Mouse (Mus musculus) lung, adult 2 months (tissue): ENCODE results near the gene Farp1. TPM values are rescaled to one million over a fixed set of nuclear protein-coding genes. Genes with fewer than 3 reads are reported as not detected.

Experiments used
- DNase-seq: peaks from one replicate; pipeline ENCODE4 v3.0.0; 2022
- H3K4me1 ChIP-seq: fragments of 200-500 bp; 2 replicates; pipeline ENCODE4 v1.6.1; 2011; ENCODE audit warnings: low read length; ENCODE audit not compliant: control insufficient read depth, insufficient read depth
- H3K4me3 ChIP-seq: fragments of 200-500 bp; replicated peaks from 2 replicates; pipeline ENCODE3; 2011; ENCODE audit warnings: low read depth, mild to moderate bottlenecking, control low read depth, low read length; ENCODE audit errors: extremely low read depth
- CTCF ChIP-seq: fragments of 200-500 bp; IDR thresholded peaks from 2 replicates; pipeline ENCODE4 v1.5.1; 2011; ENCODE audit warnings: mild to moderate bottlenecking, low read length, control low read depth; ENCODE audit not compliant: insufficient read depth
- POLR2A ChIP-seq: fragments of 200-500 bp; IDR thresholded peaks from 2 replicates; pipeline ENCODE4 v1.6.1; 2011; ENCODE audit warnings: low read depth, mild to moderate bottlenecking, control low read depth, low read length, borderline replicate concordance; ENCODE audit errors: extremely low read depth
- WGBS: fragments of 180-500 bp; shearing (Covaris S2); methylation state at CpG from one replicate; pipeline ENCODE4 v1.1.7; 2018; 5-methylcytosine and 5-hydroxymethylcytosine counted together
- polyA plus RNA-seq: library from polyadenylated mRNA; depleted of rRNA; stranded (reverse); fragments of >200 nt; gene quantifications from 2 replicates; pipeline ENCODE4 v1.2.3, GENCODE M21; 2012; rRNA removed

Farp1 gene
- polyA plus RNA-seq = 37.2 and 42.3 TPM in 2 replicates

DNA sequence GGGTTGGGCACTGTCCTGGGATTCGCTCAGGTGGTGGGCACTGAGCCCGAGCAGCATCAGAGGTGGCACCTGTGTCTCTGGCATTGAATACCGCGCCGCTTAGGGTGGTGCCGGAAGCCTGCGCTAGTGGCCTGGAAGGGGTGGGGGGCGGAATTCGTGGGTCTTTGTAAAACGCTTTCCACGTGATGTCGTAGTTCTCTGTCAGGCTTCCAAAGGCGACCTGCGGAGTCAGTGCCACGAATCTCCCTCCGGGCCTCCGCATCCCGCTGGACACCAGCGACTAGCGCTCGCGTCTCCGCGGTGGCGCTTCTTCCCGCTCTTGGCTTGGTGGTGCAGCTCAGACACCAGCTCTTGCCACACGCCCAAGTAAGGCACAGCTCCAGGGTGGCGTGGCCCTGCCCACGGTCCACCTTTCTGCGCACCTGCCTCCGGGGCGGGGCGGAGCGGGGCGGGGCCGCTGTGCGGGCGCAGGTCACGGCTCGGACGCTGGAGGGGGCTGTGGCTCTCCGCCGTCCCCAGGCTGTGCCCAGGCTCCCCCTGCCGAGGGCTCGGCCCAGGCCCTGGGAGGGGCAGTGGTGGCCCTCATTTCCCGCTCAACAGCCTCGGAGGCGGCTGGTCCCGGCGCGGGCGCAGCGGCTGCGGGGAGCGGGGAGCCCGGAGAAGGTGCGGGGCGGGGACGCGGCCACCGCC lies at the start of gene Farp1:
Farp1 (plus strand) TSS at position 228 of the 690 bp plus-strand sequence.
- peaks cover 5% of the 10 kb centered on the region for H3K4me1 ChIP-seq
- peak; percentile 90 for DNase-seq
- H3K4me3 ChIP-seq = peak within 1 kb of the TSS; percentile 86
- TF ChIP-seq CTCF (peak; percentile 45; the same call in 1 of the 2 replicates), POLR2A (peak; percentile 60; the same call in 1 of the 2 replicates)
- 2% methylated on average over 61 of the region's 61 CpGs for WGBS

DNA sequence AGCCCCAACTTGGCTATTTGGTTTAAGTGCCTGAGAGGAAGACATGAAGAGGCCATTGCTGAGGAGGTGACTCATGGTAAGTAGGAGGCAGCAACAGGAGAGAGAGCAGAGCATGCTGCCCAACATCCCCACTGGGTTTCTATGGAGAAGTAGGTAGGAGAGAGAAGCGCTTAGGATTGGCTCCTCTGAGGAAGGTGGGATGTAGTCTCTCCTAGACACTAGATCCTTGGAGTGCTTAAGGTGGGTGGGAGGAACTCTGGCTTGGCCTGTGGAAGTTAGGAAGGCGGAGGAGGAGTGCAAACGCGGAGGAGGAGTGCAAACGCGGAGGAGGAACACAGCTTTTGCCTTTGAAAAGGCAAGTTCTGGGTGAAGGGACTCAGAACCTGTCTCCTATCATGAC lies 45.9 kb upstream of the Farp1 start:
- Histone ChIP-seq H3K4me1 (no peaks in the 10 kb centered on the region), H3K4me3 (no peak overlapping the region)
- 71% methylated on average over 6 of the region's 6 CpGs for WGBS
- TF ChIP-seq CTCF = no peak
- no peak for TF ChIP-seq POLR2A
- no peak for DNase-seq

DNA sequence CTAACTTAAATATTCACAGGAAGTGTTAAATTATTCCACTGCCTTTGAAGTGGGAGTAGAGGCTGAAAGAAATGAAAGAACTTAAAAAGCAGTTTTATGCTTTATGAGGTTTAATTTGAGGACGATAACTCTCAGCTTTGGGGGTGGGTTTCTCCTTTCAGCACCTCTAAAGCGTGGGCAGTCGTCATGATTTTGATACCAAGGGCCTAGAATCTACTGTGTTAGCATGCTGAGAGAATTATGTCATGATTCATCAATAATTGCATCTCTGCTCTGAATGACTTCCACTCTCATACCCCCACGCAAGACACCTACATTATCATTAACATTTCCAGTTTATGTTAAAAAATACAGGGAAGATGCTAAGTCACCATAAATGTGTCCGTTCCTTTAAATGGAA lies 37.3 kb upstream of the Farp1 start:
- WGBS = 85% methylated on average over 5 of the region's 5 CpGs
- H3K4me1 ChIP-seq = no peaks in the 10 kb centered on the region
- DNase-seq = no peak
- H3K4me3 ChIP-seq = no peak overlapping the region
- TF ChIP-seq POLR2A (no peak), CTCF (no peak)

DNA sequence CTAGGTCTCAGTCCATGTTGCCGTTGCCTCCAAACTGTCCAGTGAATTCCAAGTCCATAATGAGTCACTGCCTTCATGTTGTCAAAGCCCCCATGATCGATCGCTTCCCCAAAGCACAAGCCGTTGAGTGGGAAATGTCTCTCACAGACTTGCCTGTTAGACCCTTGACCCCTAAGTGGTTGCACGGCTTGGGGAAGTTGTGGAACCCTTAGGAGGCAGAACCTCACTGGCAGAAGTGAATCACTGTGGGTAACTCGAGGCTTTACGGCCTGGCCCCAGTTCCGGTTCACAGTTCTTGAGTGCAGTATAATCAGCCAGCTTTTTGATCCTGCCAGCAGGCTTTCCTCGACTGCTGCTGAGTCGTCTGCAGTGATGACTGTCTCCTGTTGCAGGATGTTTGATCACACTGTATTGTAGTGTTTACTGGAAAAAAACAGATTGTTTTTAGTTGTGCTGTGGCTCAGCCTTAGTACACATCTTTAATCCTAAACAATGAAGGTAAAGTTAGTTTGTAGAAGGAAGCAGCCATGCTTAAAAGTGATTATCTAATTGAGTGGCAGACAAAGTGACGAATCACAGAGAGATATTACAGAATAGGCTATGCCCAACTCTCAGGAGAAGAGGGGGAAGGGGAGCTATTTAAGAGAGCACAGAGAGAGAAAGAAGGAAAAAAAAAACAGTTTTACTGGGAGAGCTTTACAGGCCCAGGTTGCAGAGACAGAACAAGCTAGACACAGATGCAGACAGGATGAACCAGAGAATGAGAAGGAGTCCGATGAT lies 34.2 kb upstream of the Farp1 start:
- TF ChIP-seq CTCF = no peak
- no peak for TF ChIP-seq POLR2A
- Histone ChIP-seq H3K4me1 (no peaks in the 10 kb centered on the region), H3K4me3 (no peak overlapping the region)
- 35% methylated on average over 12 of the region's 12 CpGs for WGBS
- no peak for DNase-seq

DNA sequence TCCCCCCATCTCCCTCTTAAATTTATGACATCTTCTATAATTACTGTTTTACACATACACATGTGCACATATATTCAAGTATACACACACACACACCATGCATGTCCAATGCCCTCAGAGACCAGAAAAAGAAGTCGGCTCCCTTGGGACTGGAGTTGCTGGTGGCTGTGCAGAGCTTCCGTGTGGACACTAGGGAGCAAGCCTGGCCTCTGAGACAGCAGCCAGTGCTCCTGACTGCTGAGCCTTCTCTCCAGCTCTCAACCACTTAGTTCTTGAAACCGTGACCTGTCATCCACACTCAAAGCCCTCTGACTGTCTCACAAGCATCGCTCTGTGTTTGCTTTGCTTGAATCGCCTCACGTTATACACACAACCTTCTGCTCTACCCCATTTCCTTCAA lies 29.4 kb upstream of the Farp1 start:
- TF ChIP-seq CTCF (no peak), POLR2A (no peak)
- no peak for DNase-seq

DNA sequence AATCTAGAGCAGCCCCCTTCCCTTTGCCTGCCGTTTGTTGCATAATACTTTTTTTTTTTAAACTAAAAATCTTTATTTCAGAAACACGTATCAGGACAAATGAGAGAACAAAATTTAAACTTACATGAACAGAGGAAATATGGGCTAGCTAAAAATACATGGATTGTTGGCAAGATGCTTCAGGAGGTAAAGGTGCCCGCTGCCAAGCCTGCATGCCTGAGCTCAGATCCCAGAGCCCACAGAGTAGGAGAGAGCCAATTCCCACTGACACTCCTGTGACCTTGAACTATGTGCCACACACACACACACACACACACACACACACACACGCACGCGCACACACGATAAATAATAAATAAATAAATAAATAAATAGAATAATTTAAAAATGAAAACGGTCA lies 29.0 kb upstream of the Farp1 start:
- TF ChIP-seq POLR2A (no peak), CTCF (no peak)
- H3K4me1 ChIP-seq = no peaks in the 10 kb centered on the region
- DNase-seq = no peak
- no peak overlapping the region for H3K4me3 ChIP-seq
- 84% methylated on average over 8 of the region's 8 CpGs for WGBS

More for the DNA sequence above, 29.4 kb upstream of the Farp1 start:
- H3K4me1 ChIP-seq = no peaks in the 10 kb centered on the region
- WGBS = 67% methylated on average over 6 of the region's 6 CpGs
- H3K4me3 ChIP-seq = no peak overlapping the region

- no peak overlapping the region for H3K4me3 ChIP-seq
- TF ChIP-seq CTCF = no peak
- TF ChIP-seq POLR2A = no peak
- WGBS = 87% methylated on average over 2 of the region's 2 CpGs
- H3K4me1 ChIP-seq = no peaks in the 10 kb centered on the region
- no peak for DNase-seq
These were observed 19.8 kb upstream of the Farp1 start for GRCm38 (mm10) chr14:121015114-121015690.

DNA sequence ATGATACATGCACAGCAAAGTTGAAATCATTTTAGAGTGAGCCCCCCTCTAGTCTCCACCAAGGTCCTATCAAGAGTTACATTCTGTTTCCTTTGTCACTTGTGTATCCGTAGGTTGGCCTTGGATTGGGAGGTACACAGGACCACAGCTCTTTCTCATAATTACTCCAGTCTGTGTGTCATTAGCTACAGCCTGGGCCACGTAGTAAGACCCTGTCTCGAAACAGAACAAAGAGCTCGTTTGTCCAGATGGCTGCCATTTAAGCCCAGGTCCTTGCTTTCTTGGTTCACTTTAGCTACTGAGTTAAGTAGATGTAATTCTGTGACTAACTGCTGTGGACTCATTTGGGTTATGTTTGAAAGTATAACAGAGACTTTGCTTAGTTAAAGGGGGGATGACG lies 12.6 kb upstream of the Farp1 start:
- no peak for DNase-seq
- Histone ChIP-seq H3K4me3 (no peak overlapping the region), H3K4me1 (no peaks in the 10 kb centered on the region; the same call in 1 of the 2 replicates)
- WGBS = 82% methylated on average over 5 of the region's 5 CpGs
- TF ChIP-seq POLR2A (no peak), CTCF (no peak)

GRCm38 (mm10) chr14:121025381-121025780 lies 9.6 kb upstream of the Farp1 start:
- no peak overlapping the region for H3K4me3 ChIP-seq
- DNase-seq = peak; percentile 64
- TF ChIP-seq CTCF = no peak
- no peak for TF ChIP-seq POLR2A
- 54% methylated on average over 8 of the region's 8 CpGs for WGBS
- no peaks in the 10 kb centered on the region; the same call in 1 of the 2 replicates for H3K4me1 ChIP-seq
